Mouse (Mus musculus): ENCODE results near the gene Tyk2. TPM values are rescaled to one million over a fixed set of nuclear protein-coding genes. Genes with fewer than 3 reads are reported as not detected.

Tyk2 gene
- polyA plus RNA-seq, 1 experiment from 2014 or later = 20.3 TPM

- POLR2A ChIA-PET = no interaction called here
- ATAC-seq = no peak
Measured at GRCm38 (mm10) chr9:21165041-21165951, 34.3 kb upstream of the Tyk2 start, which contains the start of gene Pde4a. Pde4a (plus strand) TSS chr9:21165714.

GRCm38 (mm10) chr9:21164072-21164471 lies 33.0 kb upstream of the Tyk2 start:
- DNase-seq (ENCODE audit: low read depth, low spot score) = no peak
- in situ Hi-C loops (cut with MboI; ENCODE audit: low pct_unique_long_range_greater_than_20kb) = no loop called here
- no peak for ATAC-seq
- no peak for TF ChIP-seq CTCF (IDR thresholded peaks at IDR 0.05)
- no peaks in the 10 kb centered on the region for H3K27me3 ChIP-seq
- ChIA-PET POLR2A (interaction anchor here (0.7 kb wide), 1 partner anchor 66 kb away, joined by 7 read pairs; no protein-coding TSS in a partner anchor), CTCF (interaction anchor here (1.5 kb wide), 1 partner anchor 9 kb away, joined by 3 read pairs; no protein-coding TSS in a partner anchor)

More at GRCm38 (mm10) chr9:21165041-21165951, 34.3 kb upstream of the Tyk2 start, which contains the start of gene Pde4a:
- CTCF ChIA-PET = interaction anchor here (3.3 kb wide), 1 partner anchor 13 kb away, joined by 18 read pairs; no protein-coding TSS in a partner anchor
- H3K27me3 ChIP-seq = no peaks in the 10 kb centered on the region
- no peak for TF ChIP-seq CTCF (IDR thresholded peaks at IDR 0.05)
- DNase-seq (ENCODE audit: low read depth, low spot score) = no peak
- in situ Hi-C loops (cut with MboI; ENCODE audit: low pct_unique_long_range_greater_than_20kb) = no loop called here

GRCm38 (mm10) chr9:21163086-21164050 lies 32.3 kb upstream of the Tyk2 start:
- TF ChIP-seq CTCF (IDR thresholded peaks at IDR 0.05) = no peak
- no peak for ATAC-seq
- CTCF ChIA-PET = interaction anchor here (1.5 to 3.2 kb wide), 4 partner anchors 10 to 57 kb away, joined by 3 to 22 read pairs (median 10); no protein-coding TSS in a partner anchor
- in situ Hi-C loops (cut with MboI; ENCODE audit: low pct_unique_long_range_greater_than_20kb) = no loop called here
- POLR2A ChIA-PET = interaction anchor here (0.7 kb wide), 1 partner anchor 65 kb away, joined by 7 read pairs; no protein-coding TSS in a partner anchor
- no peak for DNase-seq (ENCODE audit: low read depth, low spot score)
- H3K27me3 ChIP-seq = no peaks in the 10 kb centered on the region

GRCm38 (mm10) chr9:21161209-21161909 lies 30.3 kb upstream of the Tyk2 start:
- no peaks in the 10 kb centered on the region for H3K27me3 ChIP-seq
- TF ChIP-seq CTCF (IDR thresholded peaks at IDR 0.05) = no peak
- in situ Hi-C loops (cut with MboI; ENCODE audit: low pct_unique_long_range_greater_than_20kb) = no loop called here
- CTCF ChIA-PET = interaction anchor here (0.7 to 3.2 kb wide), 5 partner anchors 9 to 262 kb away, joined by 3 to 22 read pairs (median 7); no protein-coding TSS in a partner anchor
- ATAC-seq (no peak), DNase-seq (ENCODE audit: low read depth, low spot score) (no peak)
- POLR2A ChIA-PET = interaction anchor here (0.6 kb wide), 1 partner anchor 1122 kb away, joined by 4 read pairs; no protein-coding TSS in a partner anchor

- no peak for ATAC-seq
- H3K27me3 ChIP-seq = no peaks in the 10 kb centered on the region
- ChIA-PET CTCF (interaction anchor here (4.8 kb wide), 1 partner anchor 7 kb away, joined by 22 read pairs; no protein-coding TSS in a partner anchor), POLR2A (no interaction called here)
- in situ Hi-C loops (cut with MboI; ENCODE audit: low pct_unique_long_range_greater_than_20kb) = no loop called here
- no peak for DNase-seq (ENCODE audit: low read depth, low spot score)
- TF ChIP-seq CTCF (IDR thresholded peaks at IDR 0.05) = no peak
Measured at GRCm38 (mm10) chr9:21154787-21155186, 23.7 kb upstream of the Tyk2 start.

GRCm38 (mm10) chr9:21153833-21154232 lies 22.8 kb upstream of the Tyk2 start:
- DNase-seq (ENCODE audit: low read depth, low spot score) = no peak
- ATAC-seq = no peak
- no peak for TF ChIP-seq CTCF (IDR thresholded peaks at IDR 0.05)
- H3K27me3 ChIP-seq = no peaks in the 10 kb centered on the region
- in situ Hi-C loops (cut with MboI; ENCODE audit: low pct_unique_long_range_greater_than_20kb) = no loop called here
- CTCF ChIA-PET = interaction anchor here (1.7 to 4.8 kb wide), 4 partner anchors 8 to 67 kb away, joined by 5 to 22 read pairs (median 16); partner anchors contain the start of gene Pde4a
- POLR2A ChIA-PET = interaction anchor here (0.7 kb wide), 1 partner anchor 86 kb away, joined by 3 read pairs; no protein-coding TSS in a partner anchor

GRCm38 (mm10) chr9:21153331-21153730 lies 22.3 kb upstream of the Tyk2 start:
- DNase-seq (ENCODE audit: low read depth, low spot score) = no peak
- H3K27me3 ChIP-seq = no peaks in the 10 kb centered on the region
- POLR2A ChIA-PET = no interaction called here
- no peak for ATAC-seq
- no peak for TF ChIP-seq CTCF (IDR thresholded peaks at IDR 0.05)
- CTCF ChIA-PET = interaction anchor here (1.7 to 4.8 kb wide), 4 partner anchors 9 to 68 kb away, joined by 5 to 22 read pairs (median 16); partner anchors contain the start of gene Pde4a
- in situ Hi-C loops (cut with MboI; ENCODE audit: low pct_unique_long_range_greater_than_20kb) = no loop called here

- ATAC-seq (no peak), DNase-seq (ENCODE audit: low read depth, low spot score) (no peak)
- TF ChIP-seq CTCF (IDR thresholded peaks at IDR 0.05) = no peak
- POLR2A ChIA-PET = interaction anchor here (0.8 kb wide), 1 partner anchor 15 kb away, joined by 3 read pairs; no protein-coding TSS in a partner anchor
- in situ Hi-C loops (cut with MboI; ENCODE audit: low pct_unique_long_range_greater_than_20kb) = no loop called here
- no peaks in the 10 kb centered on the region for H3K27me3 ChIP-seq
- CTCF ChIA-PET = interaction anchor here (1.7 to 4.8 kb wide), 4 partner anchors 9 to 68 kb away, joined by 5 to 22 read pairs (median 16); partner anchors contain the start of gene Pde4a
Measured at GRCm38 (mm10) chr9:21152715-21153114, 21.7 kb upstream of the Tyk2 start.

Measured in Patski (cell line).